Mouse (Mus musculus): ENCODE data around the gene Mical1. TPM values are rescaled to one million over a fixed set of nuclear protein-coding genes. Genes with fewer than 3 reads are reported as not detected.

Mical1 gene
- total RNA-seq, 2 experiments from 2014 or later: 32.3 to 40.7 TPM

DNA sequence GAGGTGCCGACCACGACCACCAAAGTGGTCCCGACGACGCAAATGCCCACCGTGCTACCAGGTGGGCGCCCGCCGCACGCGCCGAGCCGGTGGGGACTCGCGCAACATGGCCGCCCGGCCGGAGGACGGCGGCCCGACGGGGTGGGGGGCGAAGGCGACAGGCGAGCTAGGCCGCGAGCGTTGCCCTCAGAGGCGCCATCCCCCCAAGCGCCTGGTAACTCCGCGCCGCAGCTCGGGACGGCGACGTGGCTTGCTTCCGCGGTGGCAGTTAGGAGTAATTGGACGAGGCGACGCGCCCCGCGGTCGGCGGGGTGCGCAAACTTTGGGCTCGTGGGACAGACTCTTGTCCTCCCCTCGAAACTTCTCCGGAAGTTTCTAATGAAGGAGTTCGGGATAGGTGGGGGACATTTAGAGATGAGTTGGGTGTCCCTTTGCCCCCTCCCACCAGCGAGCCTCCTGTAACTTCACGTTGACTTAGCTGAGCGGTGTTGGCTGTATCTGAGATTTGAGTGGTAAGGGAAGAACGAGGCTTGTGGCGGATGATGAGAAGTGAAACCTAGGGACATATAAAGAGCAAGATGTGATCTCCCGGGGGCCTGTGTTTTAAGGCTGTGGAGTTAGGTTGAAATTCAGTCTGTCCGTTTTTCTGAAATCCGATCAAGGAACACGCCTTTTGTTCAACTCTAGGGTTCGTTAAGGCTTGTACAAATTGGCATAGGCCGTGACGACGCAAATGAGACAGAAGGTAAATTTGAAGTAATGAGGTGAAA, 43.7 kb downstream of the Mical1 start:
- peak; percentile 15; the same call in 1 of the 2 replicates for ATAC-seq (replicated peaks; ENCODE audit: poor library complexity)

DNA sequence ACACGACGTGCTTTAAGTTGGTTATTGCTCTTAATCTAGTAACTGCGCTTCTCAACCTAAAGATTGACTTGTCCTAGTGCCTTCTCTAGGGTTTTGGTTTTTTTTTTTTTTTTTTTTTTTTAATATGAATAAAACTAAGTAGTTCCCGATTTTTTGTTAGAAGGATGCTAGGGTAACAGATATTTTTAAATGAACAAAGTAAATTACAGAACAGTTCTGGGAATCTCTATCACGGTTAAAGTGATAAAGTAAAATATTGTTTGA, 44.2 kb downstream of the Mical1 start:
- no peak for ATAC-seq (replicated peaks; ENCODE audit: poor library complexity)

DNA sequence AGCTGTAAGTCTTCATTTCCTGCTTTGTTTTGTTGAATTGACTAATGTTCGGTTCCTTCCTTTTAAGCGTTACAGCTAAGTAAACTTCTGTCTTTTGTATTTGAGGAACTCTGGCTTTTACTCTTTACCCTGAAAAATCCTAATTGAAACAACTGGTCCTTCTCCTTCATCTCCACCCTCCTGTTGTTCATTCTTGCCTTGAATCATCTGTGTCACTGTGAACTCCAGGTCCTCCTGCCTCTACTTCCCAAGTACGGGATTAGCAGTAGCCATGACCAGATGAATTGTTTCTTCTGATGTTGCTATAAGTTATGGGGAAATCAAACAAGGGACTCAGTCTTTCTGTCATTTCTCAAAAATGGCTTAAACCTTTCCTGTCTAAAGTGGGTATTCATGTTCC, 47.3 kb downstream of the Mical1 start:
- no peak for ATAC-seq (replicated peaks; ENCODE audit: poor library complexity)

DNA sequence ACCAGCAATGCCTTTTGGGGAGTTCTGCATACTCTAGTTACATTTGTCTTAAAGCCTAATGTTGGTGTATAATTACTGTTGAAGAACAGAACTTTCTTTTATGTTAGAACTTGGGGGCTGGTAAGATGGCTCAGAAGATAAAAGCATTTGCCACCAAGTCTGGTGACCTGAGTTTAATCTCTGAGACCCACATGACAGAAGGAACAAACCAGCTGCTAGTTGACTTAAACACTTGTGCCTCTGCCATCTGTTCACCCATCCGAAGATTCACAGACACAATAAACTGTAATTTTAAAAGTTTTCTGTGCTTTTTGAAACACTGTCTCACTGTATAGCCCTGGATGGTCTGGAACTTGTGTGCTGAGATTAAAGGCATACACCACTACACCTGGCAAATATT, 49.6 kb downstream of the Mical1 start:
- no peak for ATAC-seq (replicated peaks; ENCODE audit: poor library complexity)

DNA sequence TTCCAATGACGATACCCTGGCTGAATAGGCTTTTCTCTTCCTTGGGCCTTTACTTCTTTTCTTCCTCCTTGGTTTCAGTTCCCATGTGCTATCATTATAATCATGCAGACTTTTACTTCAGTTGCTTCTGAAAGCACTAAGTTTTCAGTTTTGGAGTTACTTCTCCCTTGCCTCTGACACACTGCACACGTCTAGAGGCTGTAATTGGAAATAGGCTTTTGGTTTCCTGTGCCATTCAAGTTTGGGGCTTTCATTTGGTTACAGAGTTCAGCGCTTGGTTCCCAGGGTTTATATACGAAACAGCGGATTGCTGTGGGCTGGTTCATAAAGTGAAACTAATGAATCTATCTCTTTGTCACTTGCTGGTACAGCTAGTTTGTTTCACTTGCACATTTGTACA, 53.9 kb downstream of the Mical1 start:
- ATAC-seq (replicated peaks; ENCODE audit: poor library complexity): peak; percentile 65

DNA sequence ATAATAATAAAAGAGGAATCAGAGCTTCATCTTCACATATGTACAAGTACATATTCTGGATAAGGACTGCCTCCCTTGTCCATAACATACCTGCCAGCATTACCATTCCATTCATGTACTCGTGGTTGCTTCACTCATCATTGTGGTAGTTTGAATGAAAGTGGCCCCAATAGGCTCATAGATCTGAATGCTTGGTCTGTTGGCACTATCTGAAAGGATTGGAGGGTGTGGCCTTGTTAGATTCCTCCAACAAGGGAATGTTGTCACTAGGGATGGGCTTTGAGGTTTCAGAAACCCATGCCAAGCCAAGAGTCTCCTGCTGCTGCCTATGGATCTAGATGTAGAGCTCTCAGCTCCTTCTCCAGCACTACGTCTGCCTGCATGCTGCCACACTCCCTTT, 59.9 kb downstream of the Mical1 start:
- no peak for ATAC-seq (replicated peaks; ENCODE audit: poor library complexity)

Other genes starting within 250 kb of the Mical1 start
- gene Fig4, start 173.1 kb upstream of the Mical1 start, total RNA-seq (2015): 25.5 and 27.1 TPM in 2 replicates
- gene Fig4, start 173.1 kb upstream of the Mical1 start, total RNA-seq (2017): 27.9 and 32.7 TPM in 2 replicates
- gene Ak9, start 172.3 kb upstream of the Mical1 start, total RNA-seq (2015): not detected in 2 replicates
- 0.03 TPM in 1 of 2 replicates, not detected in the other for gene Ak9, start 172.3 kb upstream of the Mical1 start, total RNA-seq (2017)
- 10.4 and 12.6 TPM in 2 replicates for gene Zbtb24, start 25.9 kb upstream of the Mical1 start, total RNA-seq (2015)
- 15.9 and 21.9 TPM in 2 replicates for gene Zbtb24, start 25.9 kb upstream of the Mical1 start, total RNA-seq (2017)
- gene Smpd2, start 14.1 kb downstream of the Mical1 start, total RNA-seq (2015): 12.8 and 13.7 TPM in 2 replicates
- gene Smpd2, start 14.1 kb downstream of the Mical1 start, total RNA-seq (2017): 8.1 and 20.0 TPM in 2 replicates
- gene Ppil6, start 14.1 kb downstream of the Mical1 start, total RNA-seq (2015): 1.1 TPM in 1 of 2 replicates, not detected in the other
- gene Ppil6, start 14.1 kb downstream of the Mical1 start, total RNA-seq (2017): 1.5 TPM in 1 of 2 replicates, not detected in the other
- 224 and 232 TPM in 2 replicates for gene Cd164, start 43.1 kb downstream of the Mical1 start, total RNA-seq (2015)
- gene Cd164, start 43.1 kb downstream of the Mical1 start, total RNA-seq (2017): 115 and 172 TPM in 2 replicates
- 0.47 and 0.56 TPM in 2 replicates for gene Ccdc162, start 240.3 kb downstream of the Mical1 start, total RNA-seq (2015)
- gene Ccdc162, start 240.3 kb downstream of the Mical1 start, total RNA-seq (2017): 1.2 and 2.1 TPM in 2 replicates